In genomic region chr14:117556715-117557320, GRCm38 (mm10) we compare ENCODE assay signal across 22 mouse cellular contexts.
DNase-seq lines count a peak whose midpoint lies in the region; ATAC-seq and TF ChIP-seq lines count a peak whose summit lies in the region.
"Had no signal": no experiment of that assay in that cellular context is flagged by ENCODE, and none has a peak within 500 bp of the region (broad histone marks: within the 10 kb centered on the region; RNA-seq: fewer than 3 reads in every experiment).

No protein-coding gene starts in this region.

- WGBS in forebrain, embryonic 12.5 days, result 59% methylated on average over 7 of the region's 7 CpGs
- 34% methylated on average over 7 of the region's 7 CpGs for WGBS in forebrain, embryonic 16.5 days

- peak overlapping the region; percentile 19; the same call in 1 of the 2 replicates for H3K9ac ChIP-seq in CH12.LX (ENCODE audit: insufficient read depth, low read depth)
- no peak overlapping the region for H3K9ac ChIP-seq in forebrain, embryonic 12.5 days
- no peak overlapping the region for H3K9ac ChIP-seq in forebrain, embryonic 16.5 days (replicated peaks; ENCODE audit: low read depth, low read length)
- H3K9ac ChIP-seq: hindbrain, embryonic 14.5 days had no signal

- TF ChIP-seq POLR2A in CH12.LX (IDR thresholded peaks at IDR 0.05; ENCODE audit: low read depth, low read length), result no peak

- dilution Hi-C loops in CH12.LX (cut with MboI; ENCODE audit: extremely low pct_ligation_motif_present, extremely low pct_unique_long_range_greater_than_20kb, low sequenced_read_pairs), result no loop called here

- in situ Hi-C loops in CH12.LX (cut with MboI; ENCODE audit: low pct_ligation_motif_present, low pct_unique_long_range_greater_than_20kb, low sequenced_read_pairs), result no loop called here

- no peak for TF ChIP-seq CTCF in CH12.LX (conservative IDR thresholded peaks at IDR 0.05 in 1 of 2, IDR thresholded peaks at IDR 0.05 in 1 of 2; ENCODE audit: low read depth in 2 of 2, low read length in 2 of 2)
- TF ChIP-seq CTCF in left cerebral cortex, adult 2 months (IDR thresholded peaks at IDR 0.05), result no peak

- H3K36me3 ChIP-seq in CH12.LX (replicated peaks in 1 of 2; ENCODE audit: control insufficient read depth in 1 of 2, insufficient read depth in 1 of 2, low read length in 1 of 2), result no peaks in the 10 kb centered on the region
- no peaks in the 10 kb centered on the region for H3K36me3 ChIP-seq in forebrain, embryonic 12.5 days (replicated peaks)
- no peaks in the 10 kb centered on the region for H3K36me3 ChIP-seq in forebrain, embryonic 16.5 days (ENCODE audit: control insufficient read depth, insufficient read depth)
- H3K36me3 ChIP-seq: embryonic facial prominence, embryonic 10.5 days; G1E; heart, embryonic 10.5 days had no signal

- H3K4me2 ChIP-seq in CH12.LX (ENCODE audit: insufficient read depth, low read depth, poor library complexity, severe bottlenecking), result peak overlapping the region; percentile 24; the same call in 1 of the 2 replicates
- no peak overlapping the region for H3K4me2 ChIP-seq in forebrain, embryonic 12.5 days
- H3K4me2 ChIP-seq in forebrain, embryonic 16.5 days (ENCODE audit: low read length), result no peak overlapping the region
- H3K4me2 ChIP-seq: hindbrain, embryonic 14.5 days had no signal

- H3K27ac ChIP-seq in CH12.LX (ENCODE audit: insufficient read depth, low read depth), result peak overlapping the region; percentile 58
- H3K27ac ChIP-seq in forebrain, embryonic 12.5 days, result no peak overlapping the region
- H3K27ac ChIP-seq in forebrain, embryonic 16.5 days (ENCODE audit: low read length), result no peak overlapping the region
- H3K27ac ChIP-seq in left cerebral cortex, adult 2 months, result no peak overlapping the region
- H3K27ac ChIP-seq: embryonic facial prominence, embryonic 10.5 days; gastrocnemius, adult 2 months; heart, embryonic 10.5 days had no signal

- peak; percentile 48; the same call in 1 of the 2 replicates for TF ChIP-seq EP300 in CH12.LX (IDR thresholded peaks at IDR 0.05; ENCODE audit: low read length)

- DNase-seq in CH12.LX (ENCODE audit: extremely low read depth) (no peak), MN1 (ENCODE audit: low spot score) (peak; percentile 46)
- DNase-seq in left cerebral cortex, adult 2 months (ENCODE audit: extremely low spot score in 1 of 2, low spot score in 2 of 2), result no peak
- DNase-seq in lung, adult 18-20 months, result no peak
- no peak for DNase-seq in adrenal gland, adult 2 months
- DNase-seq: adrenal gland, postnatal 25 days; cerebellum, adult 11 months; cerebellum, adult 9-10 months; gastrocnemius, adult 2 months; gastrocnemius, postnatal 25 days; heart, adult 18-20 months; heart, postnatal 10 days; kidney, adult 2 months had no signal

- TF ChIP-seq RAD21 in CH12.LX (IDR thresholded peaks at IDR 0.05; ENCODE audit: low read depth, low read length), result no peak

- no peaks in the 10 kb centered on the region for H3K79me2 ChIP-seq in CH12.LX (replicated peaks; ENCODE audit: control insufficient read depth, extremely low read depth, insufficient read depth, poor library complexity, severe bottlenecking)

- no peaks in the 10 kb centered on the region for H3K27me3 ChIP-seq in CH12.LX (replicated peaks)
- H3K27me3 ChIP-seq in forebrain, embryonic 12.5 days, result no peaks in the 10 kb centered on the region
- no peaks in the 10 kb centered on the region for H3K27me3 ChIP-seq in forebrain, embryonic 16.5 days (replicated peaks; ENCODE audit: control insufficient read depth, insufficient read depth, low read length)
- H3K27me3 ChIP-seq: Patski had no signal

- H3K9me3 ChIP-seq in CH12.LX (replicated peaks; ENCODE audit: low read length), result no peaks in the 10 kb centered on the region
- no peaks in the 10 kb centered on the region for H3K9me3 ChIP-seq in forebrain, embryonic 12.5 days
- no peaks in the 10 kb centered on the region for H3K9me3 ChIP-seq in forebrain, embryonic 16.5 days (ENCODE audit: control insufficient read depth, low read length)
- H3K9me3 ChIP-seq: embryonic facial prominence, embryonic 10.5 days; heart, embryonic 10.5 days had no signal

- H3K4me3 ChIP-seq in CH12.LX (replicated peaks in 1 of 3; ENCODE audit: low read depth in 2 of 3, low read length in 2 of 3, poor library complexity in 1 of 3), result no peak overlapping the region
- H3K4me3 ChIP-seq in forebrain, embryonic 12.5 days (replicated peaks), result no peak overlapping the region
- H3K4me3 ChIP-seq in forebrain, embryonic 16.5 days (replicated peaks; ENCODE audit: low read length), result no peak overlapping the region
- H3K4me3 ChIP-seq in left cerebral cortex, adult 2 months, result no peak overlapping the region
- H3K4me3 ChIP-seq: embryonic facial prominence, embryonic 10.5 days; gastrocnemius, adult 2 months; heart, embryonic 10.5 days had no signal

- peaks cover 11 to 34% of the 10 kb centered on the region in 2 experiments for H3K4me1 ChIP-seq in CH12.LX (ENCODE audit: control insufficient read depth in 1 of 2, insufficient read depth in 2 of 2)
- no peaks in the 10 kb centered on the region for H3K4me1 ChIP-seq in forebrain, embryonic 12.5 days
- no peaks in the 10 kb centered on the region for H3K4me1 ChIP-seq in forebrain, embryonic 16.5 days (replicated peaks; ENCODE audit: control insufficient read depth, insufficient read depth, low read length)
- H3K4me1 ChIP-seq: heart, embryonic 10.5 days had no signal

- ATAC-seq in forebrain, embryonic 12.5 days (ENCODE audit: low FRiP score), result peak; percentile 51
- ATAC-seq in forebrain, embryonic 16.5 days, result peak; percentile 85
- ATAC-seq: activated CD4-positive, CD25-positive, alpha-beta regulatory T cell, adult 4 months; intestine, embryonic 16.5 days; Patski had no signal

- intact Hi-C loops in left cerebral cortex, adult 2 months (cut with DNase I), result no loop called here

TF ChIP-seq in CH12.LX, 34 proteins besides CTCF, POLR2A, EP300 and RAD21:
- TF ChIP-seq RCOR1 (conservative IDR thresholded peaks at IDR 0.05; ENCODE audit: low read depth, low read length) (no peak), CHD2 (IDR thresholded peaks at IDR 0.05; ENCODE audit: low read length) (no peak), UBTF (IDR thresholded peaks at IDR 0.05; ENCODE audit: low read depth, low read length) (no peak), ZNF384 (IDR thresholded peaks at IDR 0.05; ENCODE audit: low read depth, low read length) (no peak), E2F4 (IDR thresholded peaks at IDR 0.05; ENCODE audit: insufficient replicate concordance, low read depth, low read length) (no peak), MAZ (IDR thresholded peaks at IDR 0.05; ENCODE audit: low read depth, low read length) (no peak), USF2 (conservative IDR thresholded peaks at IDR 0.05; ENCODE audit: low read depth, low read length) (no peak), ZKSCAN1 (IDR thresholded peaks at IDR 0.05; ENCODE audit: borderline replicate concordance, low read depth, low read length) (no peak), ELF1 (IDR thresholded peaks at IDR 0.05; ENCODE audit: low read depth, low read length) (no peak), IRF4 (IDR thresholded peaks at IDR 0.05; ENCODE audit: low read depth, low read length) (peak; percentile 67; the same call in 1 of the 2 replicates), KAT2A (IDR thresholded peaks at IDR 0.05; ENCODE audit: insufficient replicate concordance, low read length) (no peak), JUND (conservative IDR thresholded peaks at IDR 0.05; ENCODE audit: low read depth, low read length) (peak; percentile 80), SIN3A (IDR thresholded peaks at IDR 0.05; ENCODE audit: low read length) (no peak), ZC3H11A (IDR thresholded peaks at IDR 0.05; ENCODE audit: low read depth, low read length) (no peak), ETS1 (conservative IDR thresholded peaks at IDR 0.05; ENCODE audit: low read depth, low read length) (no peak), MAFK (IDR thresholded peaks at IDR 0.05; ENCODE audit: insufficient replicate concordance, low read length) (no peak), USF1 (IDR thresholded peaks at IDR 0.05; ENCODE audit: low read depth, low read length) (no peak), ZMIZ1 (IDR thresholded peaks at IDR 0.05; ENCODE audit: low read depth, low read length) (no peak), MYC (IDR thresholded peaks at IDR 0.05; ENCODE audit: low read depth, low read length) (no peak), NRF1 (IDR thresholded peaks at IDR 0.05; ENCODE audit: low read depth, low read length) (no peak), TCF12 (IDR thresholded peaks at IDR 0.05; ENCODE audit: low read depth, low read length) (no peak), CHD1 (IDR thresholded peaks at IDR 0.05; ENCODE audit: low read depth, low read length) (no peak), GABPA (IDR thresholded peaks at IDR 0.05; ENCODE audit: insufficient replicate concordance, low read depth, low read length) (no peak), MAX (IDR thresholded peaks at IDR 0.05; ENCODE audit: low read length) (no peak), JUN (IDR thresholded peaks at IDR 0.05; ENCODE audit: insufficient read depth, low read depth, low read length) (peak; percentile 54; the same call in 1 of the 2 replicates)
